Mouse (Mus musculus) MN1 (cell line): ENCODE measurements around the gene Rsl1d1.
"Not testable (repeated sequence)": the region's sequence is repeated elsewhere in the genome, so short reads cannot be mapped to it uniquely, and the experiment has no call there.

Experiments used
- DNase-seq: peaks from one replicate; pipeline ENCODE4 v3.0.0-alpha.2; 2016; ENCODE audit warnings: low spot score

The Rsl1d1 gene

GRCm38 (mm10) chr16:11157721-11158120, 45.4 kb downstream of the Rsl1d1 start:
- not testable (repeated sequence) for DNase-seq

GRCm38 (mm10) chr16:11154500-11154899, 48.6 kb downstream of the Rsl1d1 start:
- DNase-seq = no peak

- DNase-seq = not testable (repeated sequence)
These were observed 59.2 kb downstream of the Rsl1d1 start for GRCm38 (mm10) chr16:11143706-11144483.
